Mouse (Mus musculus) intestine, postnatal 0 days (tissue): Measurements from ENCODE around the gene Cngb1. TPM values are rescaled to one million over a fixed set of nuclear protein-coding genes. Genes with fewer than 3 reads are reported as not detected.

ENCODE experiments used
- ATAC-seq: fragments of 200-750 bp; cut with Nextera tagmentation; 2 replicates; pipeline ENCODE4 v1.8.0; 2017; ENCODE audit warnings: mild to moderate bottlenecking, moderate TSS enrichment, moderate library complexity
- H3K27ac ChIP-seq: fragments of 300-500 bp; sonication (generic); 2 replicates; pipeline ENCODE4 v1.5.1; 2014; ENCODE audit warnings: mild to moderate bottlenecking, low read depth, low read length, moderate library complexity
- H3K27me3 ChIP-seq: fragments of 300-500 bp; sonication (generic); replicated peaks from 2 replicates; pipeline ENCODE4 v1.6.1; 2014; ENCODE audit warnings: low read length, mixed read lengths; ENCODE audit not compliant: control insufficient read depth, insufficient read depth
- H3K36me3 ChIP-seq: fragments of 300-500 bp; sonication (generic); 2 replicates; pipeline ENCODE4 v1.6.1; 2014; ENCODE audit warnings: mild to moderate bottlenecking, moderate library complexity; ENCODE audit not compliant: control insufficient read depth, insufficient read depth
- H3K4me1 ChIP-seq: fragments of 300-500 bp; sonication (generic); replicated peaks from 2 replicates; pipeline ENCODE4 v1.6.1; 2014; ENCODE audit warnings: antibody characterized with exemption, low read length, mixed read lengths; ENCODE audit not compliant: control insufficient read depth, insufficient read depth
- H3K4me2 ChIP-seq: fragments of 300-500 bp; sonication (generic); replicated peaks from 2 replicates; pipeline ENCODE4 v1.6.1; 2014; ENCODE audit warnings: low read depth, mild to moderate bottlenecking, moderate library complexity
- H3K4me3 ChIP-seq: fragments of 300-500 bp; sonication (generic); 2 replicates; pipeline ENCODE4 v1.5.1; 2014; ENCODE audit warnings: low read depth, low read length
- H3K9ac ChIP-seq: fragments of 300-500 bp; sonication (generic); 2 replicates; pipeline ENCODE4 v1.6.1; 2014; ENCODE audit warnings: mild to moderate bottlenecking, low read depth, low read length
- H3K9me3 ChIP-seq: fragments of 300-500 bp; sonication (generic); 2 replicates; pipeline ENCODE4 v1.6.1; 2016; ENCODE audit warnings: mixed run types; ENCODE audit not compliant: control insufficient read depth
- CTCF ChIP-seq: sonication (generic); IDR thresholded peaks from 2 replicates; pipeline ENCODE4 v1.5.1; 2016; ENCODE audit warnings: low read depth, mild to moderate bottlenecking, control low read depth, antibody characterized with exemption, moderate library complexity
- WGBS: fragments of 180-500 bp; shearing (Covaris S2); extraction: QIAGEN DNeasy Blood & Tissue Kit; methylation state at CpG from one replicate; pipeline ENCODE4 v1.1.7; 2014; 5-methylcytosine and 5-hydroxymethylcytosine counted together
- polyA plus RNA-seq: library from polyadenylated mRNA; unstranded; fragments of >200 nt; fragmentation: Nextera tagmentation; extraction: Ambion mirVana; gene quantifications from 2 replicates; pipeline ENCODE4 v1.2.1, GENCODE M21; 2015

The Cngb1 gene
- polyA plus RNA-seq, 1 experiment from 2014 or later: 0.94 TPM

DNA sequence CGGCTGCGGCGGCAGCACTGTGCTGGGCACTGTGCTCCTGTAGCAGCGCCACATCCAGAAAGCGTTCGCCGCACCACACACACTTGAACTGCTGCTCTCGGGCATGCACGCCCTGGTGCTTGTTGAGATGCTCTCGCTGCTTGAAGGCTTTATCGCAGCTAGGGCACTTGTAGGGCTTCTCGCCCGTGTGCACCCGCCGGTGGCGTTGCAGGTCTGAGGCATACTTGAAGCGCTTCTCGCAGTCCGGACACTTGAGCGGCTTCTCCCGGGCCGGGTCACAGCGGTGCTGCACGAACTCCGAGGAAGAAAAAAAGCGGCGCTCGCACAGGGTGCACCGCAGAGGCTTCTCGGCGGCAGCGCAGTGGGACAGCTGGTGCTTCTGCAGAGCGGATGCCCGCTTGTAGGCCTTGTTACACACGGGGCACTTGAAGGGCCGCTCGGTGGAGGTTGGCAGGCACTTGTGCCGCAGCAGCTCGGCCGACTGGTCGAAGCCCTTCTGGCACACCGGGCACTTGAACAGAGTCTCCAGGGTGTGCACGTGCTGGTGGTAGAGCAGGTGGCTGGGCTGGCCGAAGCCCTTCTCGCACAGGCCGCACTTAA is 21.6 kb upstream of the Cngb1 start:
- Histone ChIP-seq H3K9ac (no peak overlapping the region), H3K9me3 (no peaks in the 10 kb centered on the region), H3K4me3 (no peak overlapping the region), H3K36me3 (peaks cover 44% of the 10 kb centered on the region), H3K4me1 (0 out of 2 replicates have a peak, but pooled peaks cover 8% of the 10 kb centered on the region), H3K27me3 (no peaks in the 10 kb centered on the region), H3K27ac (no peak overlapping the region; the same call in 1 of the 2 replicates), H3K4me2 (no peak overlapping the region)
- TF ChIP-seq CTCF: no peak
- WGBS: 93% methylated on average over 44 of the region's 46 CpGs
- no peak for ATAC-seq

DNA sequence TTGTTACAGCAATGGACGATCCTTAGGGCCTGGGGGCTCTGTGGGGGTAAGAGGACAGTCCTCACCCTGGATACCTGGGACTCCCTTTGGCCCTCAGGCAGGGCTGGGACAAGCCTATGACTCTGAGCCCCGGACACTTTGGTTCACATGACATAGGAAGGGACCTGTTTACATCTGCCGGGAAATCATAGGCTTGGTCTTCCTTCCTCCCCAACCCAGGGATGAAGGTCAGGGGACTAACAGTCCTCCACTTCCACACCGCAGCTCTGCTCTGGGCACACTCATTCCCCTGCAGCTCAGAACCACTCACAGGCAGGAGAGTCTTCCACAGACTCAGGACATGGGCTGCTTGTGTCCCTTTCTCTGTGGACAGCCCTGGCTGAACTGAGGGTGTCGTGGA is 20.4 kb upstream of the Cngb1 start:
- Histone ChIP-seq H3K36me3 (peaks cover 44% of the 10 kb centered on the region), H3K9me3 (no peaks in the 10 kb centered on the region), H3K4me3 (no peak overlapping the region), H3K4me2 (no peak overlapping the region), H3K27ac (peak overlapping the region; percentile 7; the same call in 1 of the 2 replicates), H3K27me3 (no peaks in the 10 kb centered on the region), H3K9ac (no peak overlapping the region), H3K4me1 (0 out of 2 replicates have a peak, but pooled peaks cover 5% of the 10 kb centered on the region)
- no peak for ATAC-seq
- WGBS: 86% methylated on average over 5 of the region's 5 CpGs
- no peak for TF ChIP-seq CTCF

DNA sequence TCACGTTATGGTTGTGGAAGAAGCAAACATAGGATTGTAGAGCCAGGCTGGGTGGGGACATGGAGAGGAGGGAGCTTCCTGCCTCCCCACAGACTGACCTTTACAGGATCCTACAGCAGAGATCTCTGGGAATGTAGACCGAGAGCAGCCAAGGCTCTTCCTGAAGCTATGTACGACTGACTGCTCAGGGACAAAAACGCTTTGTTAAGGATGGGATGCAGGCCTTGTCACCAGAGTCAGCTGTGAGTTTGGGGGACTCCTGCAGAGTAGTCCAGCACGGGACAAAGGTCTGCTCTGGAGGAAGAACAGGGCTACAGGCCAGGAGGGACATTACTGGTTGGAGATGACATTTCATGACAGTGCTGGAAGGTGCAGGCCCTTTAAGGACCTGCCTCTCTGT is 18.3 kb upstream of the Cngb1 start:
- no peak for TF ChIP-seq CTCF
- Histone ChIP-seq H3K4me3 (no peak overlapping the region), H3K9ac (no peak overlapping the region), H3K9me3 (no peaks in the 10 kb centered on the region), H3K4me1 (no peaks in the 10 kb centered on the region), H3K27ac (0 out of 2 replicates have a peak overlapping the region, but pooled peaks have one; percentile 7), H3K27me3 (no peaks in the 10 kb centered on the region), H3K4me2 (no peak overlapping the region), H3K36me3 (peaks cover 44% of the 10 kb centered on the region)
- ATAC-seq: no peak
- WGBS: 74% methylated on average over 5 of the region's 5 CpGs

DNA sequence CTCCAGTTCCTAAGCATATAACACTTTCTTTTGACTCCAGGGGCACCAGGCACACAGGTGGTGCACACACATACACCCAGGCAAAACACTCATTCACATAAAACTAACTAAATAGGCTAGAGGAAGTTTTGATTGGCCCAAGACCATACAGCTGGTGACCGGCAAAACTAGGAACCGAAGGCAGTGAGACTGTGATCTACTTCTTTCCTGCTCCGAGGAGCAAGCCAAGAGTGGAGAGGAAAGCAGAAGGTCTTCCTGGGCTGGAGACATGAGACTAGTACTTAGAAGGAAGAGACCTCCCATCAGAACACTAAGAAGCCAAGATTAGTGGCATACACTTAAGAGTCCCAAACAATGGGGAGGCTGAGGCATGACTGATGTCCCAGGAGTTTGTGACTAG is 16.8 kb upstream of the Cngb1 start:
- H3K9me3 ChIP-seq: no peaks in the 10 kb centered on the region
- peaks cover 31% of the 10 kb centered on the region for H3K36me3 ChIP-seq
- no peaks in the 10 kb centered on the region for H3K4me1 ChIP-seq
- no peak overlapping the region for H3K4me3 ChIP-seq
- ATAC-seq: no peak
- H3K27me3 ChIP-seq: no peaks in the 10 kb centered on the region
- TF ChIP-seq CTCF: no peak
- H3K9ac ChIP-seq: no peak overlapping the region
- H3K4me2 ChIP-seq: no peak overlapping the region
- no peak overlapping the region for H3K27ac ChIP-seq
- 82% methylated on average over 3 of the region's 3 CpGs for WGBS

DNA sequence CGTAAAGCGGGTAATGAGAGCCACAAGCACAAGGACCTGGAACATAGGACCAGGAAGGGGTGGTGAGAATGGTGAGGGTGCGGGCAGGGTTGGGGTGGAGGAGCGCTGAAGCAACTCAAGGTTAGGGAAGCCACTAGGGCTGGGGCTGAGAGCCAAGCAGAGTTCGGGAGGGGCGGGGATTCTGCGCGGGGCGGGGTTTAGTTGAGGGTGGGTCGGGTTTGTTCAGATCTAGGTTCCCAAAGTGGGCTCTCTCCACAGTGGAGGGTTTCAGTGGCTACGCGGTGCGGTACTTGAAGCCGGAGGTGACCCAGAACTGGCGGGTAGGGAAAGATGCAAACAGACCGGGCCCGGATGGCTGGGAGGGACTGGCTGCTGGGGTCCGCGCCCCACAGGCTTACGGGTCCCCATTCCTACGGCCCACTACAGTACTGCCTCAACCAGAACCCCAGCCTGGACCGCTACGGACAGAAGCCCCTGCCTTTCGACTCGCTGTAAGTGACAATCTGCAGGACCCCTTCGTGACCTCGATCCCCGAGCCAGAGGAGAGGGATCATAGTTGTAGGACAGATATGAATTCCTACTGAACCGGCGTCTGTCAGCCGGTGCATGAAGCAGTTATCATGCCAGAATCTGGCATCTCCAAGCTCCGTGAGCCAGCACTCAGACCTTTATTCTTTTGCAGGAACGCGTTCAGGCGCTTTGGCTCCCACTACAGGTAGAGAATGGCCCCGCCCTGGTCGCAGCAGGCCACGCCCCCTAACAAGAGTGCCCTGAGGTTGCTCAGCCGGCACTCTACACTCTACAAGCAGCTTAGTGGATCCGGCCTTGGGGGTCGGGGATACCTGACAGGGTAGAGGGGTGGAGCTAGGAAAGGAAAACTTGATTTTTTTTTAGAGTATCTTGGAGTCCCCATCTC is 14.1 kb upstream of the Cngb1 start:
- Histone ChIP-seq H3K4me1 (no peaks in the 10 kb centered on the region), H3K27me3 (no peaks in the 10 kb centered on the region), H3K36me3 (peaks cover 6% of the 10 kb centered on the region; the same call in 1 of the 2 replicates), H3K27ac (no peak overlapping the region), H3K9me3 (no peaks in the 10 kb centered on the region), H3K4me3 (peak overlapping the region; percentile 47), H3K4me2 (peak overlapping the region; percentile 95), H3K9ac (peak overlapping the region; percentile 34; the same call in 1 of the 2 replicates)
- 3% methylated on average over 41 of the region's 41 CpGs for WGBS
- peak; percentile 78 for ATAC-seq
- peak; percentile 70 for TF ChIP-seq CTCF

DNA sequence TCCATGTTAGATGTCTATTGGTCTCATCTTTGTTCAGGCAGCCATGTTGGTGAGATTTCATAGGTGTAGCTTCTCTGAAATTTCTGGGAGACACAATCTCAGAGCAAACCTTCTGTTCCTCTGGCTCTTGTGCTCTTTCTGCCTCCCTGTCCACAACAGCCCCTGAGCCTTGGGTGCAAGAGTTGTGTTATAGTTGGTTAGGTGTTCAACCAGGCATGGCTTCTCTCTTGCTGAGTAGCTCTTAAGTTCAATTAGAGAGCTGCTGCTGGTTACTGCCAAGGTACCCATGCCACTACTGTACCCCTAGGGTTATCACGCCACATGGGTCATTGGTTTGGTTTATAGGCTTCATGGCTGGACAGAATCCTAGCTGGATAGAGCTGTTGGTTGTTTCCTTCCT is 9.0 kb upstream of the Cngb1 start:
- Histone ChIP-seq H3K4me3 (no peak overlapping the region), H3K9ac (no peak overlapping the region), H3K4me1 (no peaks in the 10 kb centered on the region), H3K9me3 (no peaks in the 10 kb centered on the region), H3K36me3 (no peaks in the 10 kb centered on the region), H3K4me2 (no peak overlapping the region), H3K27me3 (no peaks in the 10 kb centered on the region), H3K27ac (no peak overlapping the region)
- WGBS: 87% methylated on average over 1 of the region's 1 CpGs
- no peak for ATAC-seq
- no peak for TF ChIP-seq CTCF
